Mouse (Mus musculus) MN1 (cell line): ENCODE results near the gene Slc22a15.

Experiments
- DNase-seq: peaks from one replicate; pipeline ENCODE4 v3.0.0-alpha.2; 2016; ENCODE audit warnings: low spot score

Slc22a15 gene

DNA sequence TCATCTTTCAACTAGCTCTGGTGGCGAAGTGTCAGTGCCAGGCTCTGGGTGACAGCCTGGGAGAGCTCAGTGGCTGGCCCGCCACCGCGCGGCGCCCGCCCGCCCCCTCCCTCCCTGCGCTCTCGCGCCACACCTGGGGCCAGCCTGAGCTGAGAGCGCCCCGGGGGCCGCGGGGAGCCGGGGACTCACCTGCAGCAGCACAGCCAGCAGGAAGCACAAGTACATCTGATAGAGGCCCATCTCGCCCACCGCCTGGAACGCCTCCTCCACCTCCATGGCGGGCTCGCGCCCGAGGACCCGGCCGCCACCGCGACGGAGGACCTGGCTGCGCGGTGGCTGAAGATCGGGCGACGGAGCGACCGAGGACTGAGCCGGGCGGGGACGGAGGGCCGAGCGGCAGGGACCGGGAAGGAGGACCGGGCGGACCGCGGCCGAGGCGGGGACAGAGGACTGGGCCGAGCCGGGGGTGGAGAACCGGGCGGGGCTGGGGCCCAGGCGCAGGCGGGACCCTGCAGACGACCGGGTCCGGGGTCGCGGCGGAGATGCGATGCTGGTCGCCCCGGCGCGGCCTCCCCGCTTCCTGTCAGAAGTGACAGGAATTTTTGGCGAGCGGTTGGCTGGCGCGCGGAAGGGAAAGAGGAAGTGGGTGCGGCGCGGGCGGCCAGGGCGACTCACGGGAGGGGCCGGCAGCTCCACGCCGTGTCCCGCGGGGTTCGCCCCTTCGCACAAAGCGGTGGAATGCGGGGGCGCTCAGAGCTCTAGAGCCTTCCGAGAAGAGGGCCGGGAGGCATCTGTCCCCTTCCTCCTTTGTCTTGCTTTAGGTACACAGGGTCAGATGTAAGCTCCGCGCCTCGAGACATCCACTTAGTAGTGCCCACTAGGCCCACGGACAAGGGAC, at the start of gene Slc22a15:
Slc22a15 (minus strand) TSS at position 611 of the 898 bp plus-strand sequence.
- DNase-seq, result no peak

- DNase-seq, result no peak
Observed at GRCm38 (mm10) chr3:101966825-101967558, 42.7 kb upstream of the Slc22a15 start.

- no peak for DNase-seq
Observed at GRCm38 (mm10) chr3:101964352-101964751, 40.1 kb upstream of the Slc22a15 start.

- DNase-seq, result no peak
Observed at GRCm38 (mm10) chr3:101963501-101963900, 39.2 kb upstream of the Slc22a15 start.

DNA sequence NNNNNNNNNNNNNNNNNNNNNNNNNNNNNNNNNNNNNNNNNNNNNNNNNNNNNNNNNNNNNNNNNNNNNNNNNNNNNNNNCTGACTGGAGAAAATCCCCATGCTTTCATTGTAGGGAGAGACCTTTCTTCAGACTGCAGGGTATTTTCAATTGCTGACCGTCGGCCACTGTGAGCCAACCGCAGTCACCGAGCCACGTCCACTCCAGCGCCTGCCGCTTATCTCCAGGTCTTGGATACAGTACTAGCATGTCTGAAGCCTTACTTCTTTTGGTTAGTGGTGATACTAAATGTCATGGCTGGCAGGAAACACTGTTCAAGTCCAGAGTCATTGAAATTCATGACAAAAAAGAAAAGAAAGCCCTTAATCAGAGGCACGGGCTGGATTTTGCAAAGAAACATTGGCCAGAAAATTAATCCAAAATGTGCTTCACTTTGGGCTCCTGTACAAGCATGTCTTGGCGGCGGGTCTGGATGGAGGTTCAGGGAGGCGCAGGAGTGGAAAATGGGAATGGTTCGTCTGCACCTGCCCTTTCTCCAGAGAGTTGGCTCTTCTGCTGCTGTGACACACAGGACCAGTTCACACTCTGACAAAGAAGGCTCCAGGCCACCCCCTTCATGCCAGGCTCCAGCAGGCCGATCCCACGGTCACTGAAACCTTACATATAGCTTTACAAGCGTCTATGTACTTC, 37.0 kb upstream of the Slc22a15 start:
- no peak for DNase-seq

DNA sequence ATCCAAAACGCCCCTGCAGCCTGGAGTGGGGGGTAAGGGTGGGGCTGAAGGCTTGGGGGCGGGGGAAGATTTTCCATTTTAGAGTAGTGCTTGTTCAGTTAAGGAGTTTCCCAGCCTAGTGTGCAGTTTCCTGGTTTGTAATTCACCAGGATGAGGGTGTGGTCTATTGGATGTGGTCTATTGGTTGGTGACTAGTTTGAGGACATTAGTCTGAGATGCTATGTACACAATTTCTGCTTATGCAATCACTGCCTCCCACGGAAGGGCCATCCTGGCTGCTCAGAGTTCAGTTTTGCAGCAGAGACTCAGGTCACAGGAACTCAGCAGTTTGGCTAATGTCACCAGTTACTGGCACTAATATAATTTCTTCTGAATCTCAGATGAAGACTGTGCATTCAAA, 33.8 kb upstream of the Slc22a15 start:
- no peak for DNase-seq

DNA sequence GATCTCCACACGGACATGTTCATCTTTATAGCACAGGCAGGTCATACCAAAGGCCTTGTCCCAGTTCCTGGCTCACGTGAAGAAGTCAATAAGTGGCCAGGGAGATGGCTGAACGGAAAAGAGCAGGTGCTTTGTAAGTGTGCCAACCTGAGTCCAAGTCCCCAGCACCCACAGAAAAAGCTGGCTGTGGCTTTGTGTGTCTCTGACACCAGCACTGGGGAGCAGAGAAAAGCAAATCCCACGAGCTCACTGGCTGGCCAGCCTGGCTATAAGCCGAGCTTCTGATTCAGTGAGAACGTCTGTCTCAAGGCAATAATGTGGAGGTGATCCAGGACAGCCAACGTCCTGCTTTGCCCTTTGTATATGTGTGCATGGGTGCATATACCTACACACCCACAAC, 29.3 kb upstream of the Slc22a15 start:
- DNase-seq, result no peak

- DNase-seq, result no peak
Observed at GRCm38 (mm10) chr3:101952577-101952976, 28.3 kb upstream of the Slc22a15 start.

DNA sequence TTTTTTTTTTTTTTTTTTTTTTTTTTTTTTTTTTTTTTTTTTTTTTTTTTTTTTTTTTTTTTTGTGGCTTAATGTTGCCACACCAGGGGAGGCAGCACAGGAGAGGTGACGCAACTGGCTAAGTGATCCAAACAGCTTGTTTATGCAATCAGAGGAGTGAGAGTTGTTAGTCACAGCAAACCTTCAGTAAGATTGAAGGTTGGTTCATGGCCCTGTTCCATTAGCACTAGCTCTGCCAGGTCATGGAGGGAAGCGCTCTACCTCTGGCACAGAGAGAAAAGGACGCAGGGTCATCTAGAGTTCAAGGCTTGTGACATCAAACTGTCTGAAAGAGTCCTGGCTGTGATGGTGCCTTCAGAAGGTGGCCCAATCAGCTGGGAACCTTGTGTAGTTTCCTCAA, 24.3 kb upstream of the Slc22a15 start:
- DNase-seq, result no peak

- no peak for DNase-seq
Observed at GRCm38 (mm10) chr3:101947250-101947649, 23.0 kb upstream of the Slc22a15 start.

- no peak for DNase-seq
Observed at GRCm38 (mm10) chr3:101945257-101945656, 21.0 kb upstream of the Slc22a15 start.

DNA sequence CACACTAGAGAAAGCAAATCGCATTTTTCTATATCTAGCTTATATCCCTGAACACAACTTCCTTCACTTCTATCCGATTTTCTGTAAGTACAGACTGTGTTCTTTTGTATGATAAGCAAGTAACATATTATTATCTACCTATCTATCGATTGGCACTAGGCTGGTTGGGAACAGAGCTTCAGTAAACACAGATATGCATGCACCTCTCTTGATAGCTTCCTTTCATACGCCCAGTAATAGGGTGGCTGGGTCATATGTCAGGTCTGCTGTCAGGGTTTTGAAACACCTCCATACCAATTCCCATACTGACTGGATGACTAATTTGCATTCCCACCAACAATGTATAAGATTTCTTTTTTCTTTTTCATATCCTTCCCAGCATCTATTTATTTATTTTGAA, 16.2 kb upstream of the Slc22a15 start:
- DNase-seq, result no peak

GRCm38 (mm10) chr3:101939865-101940264, 15.6 kb upstream of the Slc22a15 start:
- DNase-seq, result no peak

DNA sequence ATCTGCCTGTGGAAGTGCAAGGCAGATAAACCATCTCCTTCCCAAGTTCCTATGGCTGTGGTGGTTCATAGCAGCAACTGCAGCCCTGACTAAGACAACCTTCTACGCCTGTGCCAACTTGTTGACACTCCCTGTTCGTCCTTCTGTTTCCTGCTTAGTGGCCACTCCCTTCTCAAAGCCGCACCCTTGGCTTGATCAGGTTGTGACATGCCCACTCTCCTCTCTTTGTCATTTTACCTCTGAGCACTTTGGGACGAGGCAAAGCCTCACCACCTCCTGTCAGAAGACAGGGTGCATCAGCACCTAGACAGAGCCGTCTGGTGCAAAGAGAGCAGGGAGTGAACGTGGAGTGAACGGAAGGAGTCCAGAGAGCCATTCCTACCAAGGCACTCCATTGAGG, 14.9 kb upstream of the Slc22a15 start:
- no peak for DNase-seq

- DNase-seq, result no peak
Observed at GRCm38 (mm10) chr3:101936369-101936768, 12.1 kb upstream of the Slc22a15 start.

DNA sequence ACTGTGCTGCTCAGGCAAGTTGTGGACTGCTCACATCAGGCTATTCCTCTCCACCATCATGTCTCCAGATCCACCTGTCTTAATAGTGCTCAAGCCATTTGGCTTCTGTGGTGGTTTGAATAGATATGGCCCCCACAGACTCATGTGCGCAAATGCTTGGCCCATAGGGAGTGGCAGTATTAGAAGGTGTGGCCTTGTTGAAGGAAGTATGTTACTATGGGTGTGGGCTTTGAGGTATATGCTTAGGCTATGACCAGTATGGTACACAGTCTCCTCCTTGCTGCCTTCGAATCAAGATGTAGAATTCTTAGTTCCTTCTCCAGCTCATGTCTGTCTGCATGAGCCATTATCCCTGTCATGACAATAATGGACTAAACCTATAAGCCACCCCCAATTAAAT, 9.6 kb upstream of the Slc22a15 start:
- DNase-seq, result no peak

DNA sequence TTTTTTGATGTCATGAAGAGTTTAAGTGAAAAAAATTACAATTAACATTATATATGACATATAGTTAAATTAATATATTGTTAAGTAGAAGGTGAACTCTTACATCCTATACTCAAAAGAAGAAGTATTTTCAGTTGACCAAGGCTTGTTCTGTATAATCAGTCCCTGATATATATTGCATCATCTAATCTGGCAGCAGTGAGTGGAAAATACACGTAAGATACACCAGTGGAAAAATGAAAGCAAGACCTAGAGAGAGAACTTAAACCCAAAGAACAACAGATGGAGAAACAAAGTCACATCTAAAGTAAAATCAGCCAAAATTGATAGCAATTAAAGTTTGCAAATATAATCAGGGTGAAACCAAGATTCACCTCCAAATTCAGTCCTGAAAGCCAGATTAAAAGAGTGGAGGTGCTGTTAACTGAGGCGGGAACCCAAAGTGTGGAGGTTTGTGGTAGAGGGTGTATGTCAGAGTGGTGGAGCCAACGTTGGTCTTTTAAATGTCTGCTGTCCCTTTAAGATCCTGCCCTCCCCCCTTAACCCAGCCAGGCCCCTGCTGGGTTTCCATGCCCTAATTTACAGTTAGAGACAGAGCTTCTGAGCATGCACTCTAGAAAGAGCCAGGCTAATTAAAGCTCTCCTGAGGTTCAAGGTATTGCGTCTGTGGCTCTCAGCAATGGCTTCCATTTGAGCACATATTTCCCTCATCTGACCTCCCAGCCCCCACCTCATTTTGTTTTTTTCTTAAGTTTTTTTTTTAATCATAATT, 5.0 kb upstream of the Slc22a15 start:
- DNase-seq, result no peak

DNA sequence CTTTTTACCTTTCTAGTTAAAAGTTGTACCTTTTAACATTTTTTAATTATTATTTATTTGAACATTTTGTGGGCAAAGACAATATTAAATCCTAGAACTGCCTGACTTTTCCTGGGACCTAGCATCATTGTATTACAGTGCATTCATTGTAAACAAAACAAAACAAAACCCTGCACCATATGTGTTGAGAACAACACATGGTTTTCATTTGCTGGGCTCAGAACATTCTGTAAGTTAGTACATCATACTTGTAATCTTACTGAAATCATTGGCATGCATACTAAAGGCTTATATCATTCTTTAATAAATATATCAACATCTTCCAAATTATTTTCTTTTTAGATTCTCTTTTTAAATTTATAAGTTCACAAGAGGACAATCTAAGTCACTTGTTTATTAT, 2.4 kb upstream of the Slc22a15 start:
- DNase-seq, result no peak

GRCm38 (mm10) chr3:101925663-101926062, 1.4 kb upstream of the Slc22a15 start:
- no peak for DNase-seq

DNA sequence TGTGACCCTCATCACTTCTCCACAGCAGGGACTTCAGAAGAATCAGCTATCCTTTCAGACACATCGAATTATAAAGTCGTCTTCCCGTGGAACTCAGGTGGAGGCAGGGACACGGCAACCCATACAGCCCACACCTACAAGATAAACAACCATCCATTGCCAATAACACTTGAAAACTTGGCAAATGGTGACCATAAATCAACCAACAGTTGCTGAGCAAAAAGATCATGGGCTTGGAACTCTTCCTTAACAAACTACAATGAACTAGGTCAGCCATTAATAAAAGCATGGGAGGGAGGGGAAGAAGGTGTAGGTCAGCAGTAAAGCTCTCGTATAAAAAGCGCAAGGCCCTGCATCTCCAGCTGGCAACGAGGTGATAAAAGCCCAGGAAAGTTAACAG, 1.9 kb downstream of the Slc22a15 start:
- no peak for DNase-seq

- DNase-seq, result no peak
Observed at GRCm38 (mm10) chr3:101918526-101918925, 5.7 kb downstream of the Slc22a15 start.

GRCm38 (mm10) chr3:101917665-101918064, 6.6 kb downstream of the Slc22a15 start:
- DNase-seq, result no peak
